Comparison of ENCODE assay signal across 18 mouse cellular contexts in the genomic region with DNA sequence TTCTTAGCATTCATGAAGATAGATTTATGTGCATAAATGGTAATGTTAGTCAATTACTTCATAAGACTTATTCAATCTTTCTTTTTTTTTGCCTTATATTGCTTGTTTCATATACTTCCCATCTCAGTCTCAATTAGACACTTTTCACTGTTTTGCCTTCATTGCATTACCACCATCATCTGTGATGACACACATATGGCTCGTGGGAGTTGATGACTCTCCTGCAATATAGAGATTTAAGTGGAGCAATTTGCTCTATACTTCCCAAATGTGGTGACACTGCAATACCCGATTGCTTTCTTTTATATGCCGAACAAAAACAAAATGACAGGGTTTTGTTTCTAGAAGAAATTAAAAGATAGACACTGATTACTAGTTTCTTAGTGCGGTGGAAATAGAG.
"Had no signal": no experiment of that assay in that cellular context is flagged by ENCODE, and none has a peak within 500 bp of the region (broad histone marks: within the 10 kb centered on the region; RNA-seq: fewer than 3 reads in every experiment).

No protein-coding gene starts in this region.

- H3K36me3 ChIP-seq: midbrain, embryonic 10.5 days; midbrain, embryonic 12.5 days; neural tube, embryonic 13.5 days; neural tube, embryonic 15.5 days had no signal

- H3K4me1 ChIP-seq: midbrain, embryonic 10.5 days; midbrain, embryonic 12.5 days; neural tube, embryonic 13.5 days; neural tube, embryonic 15.5 days had no signal

- DNase-seq: lung, adult 18-20 months; lung, embryonic 14.5 days; lung, postnatal 10 days; lung, postnatal 4 days; midbrain, embryonic 14.5 days; retina, postnatal 1 day; right cerebral cortex, postnatal 14 days; spleen, adult 18-20 months; thymus, adult 2 months; thymus, postnatal 25 days; thymus, postnatal 4 days had no signal

- H3K4me2 ChIP-seq: lung, embryonic 14.5 days; midbrain, embryonic 12.5 days; neural tube, embryonic 13.5 days; neural tube, embryonic 15.5 days had no signal

- H3K4me3 ChIP-seq: midbrain, embryonic 10.5 days; midbrain, embryonic 12.5 days; myocyte; neural tube, embryonic 13.5 days; neural tube, embryonic 15.5 days had no signal

- H3K9me3 ChIP-seq: midbrain, embryonic 10.5 days; midbrain, embryonic 12.5 days; neural tube, embryonic 13.5 days; neural tube, embryonic 15.5 days had no signal

- ATAC-seq: midbrain, embryonic 16.5 days had no signal

- H3K27me3 ChIP-seq: midbrain, embryonic 12.5 days; neural tube, embryonic 13.5 days; neural tube, embryonic 15.5 days had no signal

- H3K9ac ChIP-seq: liver, embryonic 14.5 days; lung, embryonic 14.5 days; midbrain, embryonic 12.5 days; neural tube, embryonic 13.5 days; neural tube, embryonic 15.5 days had no signal

- H3K27ac ChIP-seq: liver, embryonic 14.5 days; midbrain, embryonic 10.5 days; midbrain, embryonic 12.5 days; neural tube, embryonic 13.5 days; neural tube, embryonic 15.5 days had no signal
